Mouse (Mus musculus) 3T3-L1 (cell line): ENCODE results near the gene Gemin5.

ENCODE experiments used
- DNase-seq: peaks from one replicate; pipeline ENCODE4 v3.0.0-alpha.2; 2015; ENCODE audit warnings: low read depth, low spot score

Gene Gemin5

GRCm38 (mm10) chr11:58171459-58172091 lies 3.2 kb upstream of the Gemin5 start, which contains the start of gene Mrpl22:
Mrpl22 (plus strand) TSS chr11:58171661.
- peak; percentile 99 for DNase-seq

GRCm38 (mm10) chr11:58169666-58170065 lies 1.3 kb upstream of the Gemin5 start:
- DNase-seq, result no peak

GRCm38 (mm10) chr11:58167822-58168166 lies 545 bp downstream of the Gemin5 start:
- peak; percentile 52 for DNase-seq

- peak; percentile 34 for DNase-seq
Observed at GRCm38 (mm10) chr11:58165072-58165471, 3.3 kb downstream of the Gemin5 start.

- no peak for DNase-seq
Observed at GRCm38 (mm10) chr11:58156871-58157270, 11.5 kb downstream of the Gemin5 start.

GRCm38 (mm10) chr11:58155458-58155857 lies 12.9 kb downstream of the Gemin5 start:
- DNase-seq, result no peak

GRCm38 (mm10) chr11:58146241-58146640 lies 22.1 kb downstream of the Gemin5 start:
- no peak for DNase-seq

- no peak for DNase-seq
Observed at GRCm38 (mm10) chr11:58143704-58144426, 24.5 kb downstream of the Gemin5 start.

GRCm38 (mm10) chr11:58139466-58139865 lies 28.9 kb downstream of the Gemin5 start:
- DNase-seq, result no peak

GRCm38 (mm10) chr11:58138821-58139220 lies 29.5 kb downstream of the Gemin5 start:
- no peak for DNase-seq

GRCm38 (mm10) chr11:58136677-58137076 lies 31.7 kb downstream of the Gemin5 start:
- no peak for DNase-seq

GRCm38 (mm10) chr11:58135296-58135695 lies 33.0 kb downstream of the Gemin5 start:
- no peak for DNase-seq

GRCm38 (mm10) chr11:58134869-58135268 lies 33.5 kb downstream of the Gemin5 start:
- no peak for DNase-seq

GRCm38 (mm10) chr11:58132026-58132425 lies 36.3 kb downstream of the Gemin5 start:
- DNase-seq, result no peak

GRCm38 (mm10) chr11:58129302-58129843 lies 39.0 kb downstream of the Gemin5 start:
- DNase-seq, result no peak

- no peak for DNase-seq
Observed at GRCm38 (mm10) chr11:58127544-58127943, 40.8 kb downstream of the Gemin5 start.

- peak; percentile 51 for DNase-seq
Observed at GRCm38 (mm10) chr11:58126397-58127160, 41.8 kb downstream of the Gemin5 start.

- no peak for DNase-seq
Observed at GRCm38 (mm10) chr11:58125021-58125420, 43.3 kb downstream of the Gemin5 start.

- no peak for DNase-seq
Observed at GRCm38 (mm10) chr11:58123711-58124110, 44.6 kb downstream of the Gemin5 start.

GRCm38 (mm10) chr11:58121351-58121750 lies 47.0 kb downstream of the Gemin5 start:
- DNase-seq, result no peak

- no peak for DNase-seq
Observed at GRCm38 (mm10) chr11:58120655-58121054, 47.7 kb downstream of the Gemin5 start.

GRCm38 (mm10) chr11:58117044-58117652 lies 51.2 kb downstream of the Gemin5 start:
- DNase-seq, result peak; percentile 39
